Mouse (Mus musculus) forebrain, postnatal 0 days (tissue): Measurements from ENCODE around the gene Cyfip2. TPM values are rescaled to one million over a fixed set of nuclear protein-coding genes. Genes with fewer than 3 reads are reported as not detected.

Source experiments
- ATAC-seq: fragments of 200-750 bp; cut with Nextera tagmentation; 2 replicates; pipeline ENCODE4 v1.8.0; 2017; ENCODE audit warnings: mild to moderate bottlenecking, moderate library complexity
- DNase-seq: peaks from one replicate; pipeline ENCODE4 v3.0.0-alpha.2; 2015
- H3K27ac ChIP-seq: fragments of 300-500 bp; sonication (generic); 2 replicates; pipeline ENCODE4 v1.5.1; 2014; ENCODE audit warnings: low read depth, mild to moderate bottlenecking, antibody characterized with exemption, low read length, moderate library complexity, mixed read lengths
- H3K27me3 ChIP-seq: fragments of 300-500 bp; sonication (generic); 2 replicates; pipeline ENCODE4 v1.6.1; 2014; ENCODE audit warnings: mild to moderate bottlenecking, low read length, mixed read lengths; ENCODE audit not compliant: insufficient read depth
- H3K36me3 ChIP-seq: fragments of 300-500 bp; sonication (generic); 2 replicates; pipeline ENCODE4 v1.6.1; 2014; ENCODE audit warnings: mild to moderate bottlenecking, moderate library complexity; ENCODE audit not compliant: insufficient read depth
- H3K4me1 ChIP-seq: fragments of 300-500 bp; sonication (generic); 2 replicates; pipeline ENCODE4 v1.6.1; 2014; ENCODE audit warnings: antibody characterized with exemption; ENCODE audit not compliant: insufficient read depth
- H3K4me2 ChIP-seq: fragments of 300-500 bp; sonication (generic); 2 replicates; pipeline ENCODE4 v1.6.1; 2014; ENCODE audit warnings: low read depth, mild to moderate bottlenecking, moderate library complexity
- H3K4me3 ChIP-seq: fragments of 300-500 bp; sonication (generic); 2 replicates; pipeline ENCODE4 v1.5.1; 2014; ENCODE audit warnings: low read depth, low read length, mixed read lengths
- H3K9ac ChIP-seq: fragments of 300-500 bp; sonication (generic); 2 replicates; pipeline ENCODE4 v1.6.1; 2014; ENCODE audit warnings: mild to moderate bottlenecking
- H3K9me3 ChIP-seq: fragments of 300-500 bp; sonication (generic); 2 replicates; pipeline ENCODE4 v1.6.1; 2016; ENCODE audit warnings: low read length
- CTCF ChIP-seq: sonication (generic); IDR thresholded peaks from 2 replicates; pipeline ENCODE4 v1.5.1; 2016; ENCODE audit warnings: antibody characterized with exemption, control low read depth, low read depth
- WGBS: fragments of 180-500 bp; shearing (Covaris S2); extraction: QIAGEN DNeasy Blood & Tissue Kit; methylation state at CpG from one replicate; pipeline ENCODE4 v1.1.7; 2014; 5-methylcytosine and 5-hydroxymethylcytosine counted together
- polyA plus RNA-seq: library from polyadenylated mRNA; unstranded; fragments of >200 nt; fragmentation: Nextera tagmentation; extraction: Ambion mirVana; gene quantifications from 2 replicates; pipeline ENCODE4 v1.2.1, GENCODE M21; 2015
- total RNA-seq: library from RNA; depleted of rRNA; stranded (reverse); fragments of >200 nt; gene quantifications from 2 replicates; pipeline ENCODE4 v1.2.3, GENCODE M21; 2014

Cyfip2 gene
- total and polyA plus RNA-seq, 2 experiments from 2014 or later, result 75.8 to 114 TPM

- 90% methylated on average over 9 of the region's 9 CpGs for WGBS
- Histone ChIP-seq H3K9ac (no peak overlapping the region), H3K4me1 (no peaks in the 10 kb centered on the region), H3K4me3 (no peak overlapping the region), H3K36me3 (peaks cover 46% of the 10 kb centered on the region), H3K9me3 (no peaks in the 10 kb centered on the region), H3K4me2 (no peak overlapping the region), H3K27ac (no peak overlapping the region), H3K27me3 (no peaks in the 10 kb centered on the region)
- DNase-seq (no peak), ATAC-seq (no peak)
- TF ChIP-seq CTCF, result no peak
These were observed 23.1 kb downstream of the Cyfip2 start for GRCm38 (mm10) chr11:46289561-46289960.

GRCm38 (mm10) chr11:46289022-46289421 is 23.6 kb downstream of the Cyfip2 start:
- H3K4me2 ChIP-seq, result no peak overlapping the region
- H3K27me3 ChIP-seq, result no peaks in the 10 kb centered on the region
- DNase-seq (no peak), ATAC-seq (no peak)
- H3K9me3 ChIP-seq, result no peaks in the 10 kb centered on the region
- no peak overlapping the region for H3K9ac ChIP-seq
- no peak overlapping the region for H3K4me3 ChIP-seq
- no peaks in the 10 kb centered on the region for H3K4me1 ChIP-seq
- WGBS, result 55% methylated on average over 4 of the region's 4 CpGs
- no peak overlapping the region for H3K27ac ChIP-seq
- TF ChIP-seq CTCF, result no peak
- peaks cover 52% of the 10 kb centered on the region for H3K36me3 ChIP-seq

GRCm38 (mm10) chr11:46288091-46288490 is 24.6 kb downstream of the Cyfip2 start:
- TF ChIP-seq CTCF, result no peak
- Histone ChIP-seq H3K27me3 (no peaks in the 10 kb centered on the region), H3K4me1 (no peaks in the 10 kb centered on the region), H3K4me3 (no peak overlapping the region), H3K9ac (no peak overlapping the region), H3K9me3 (no peaks in the 10 kb centered on the region), H3K36me3 (peaks cover 61% of the 10 kb centered on the region), H3K4me2 (no peak overlapping the region), H3K27ac (no peak overlapping the region)
- no peak for DNase-seq
- ATAC-seq, result no peak
- 87% methylated on average over 5 of the region's 5 CpGs for WGBS

- DNase-seq (no peak), ATAC-seq (no peak)
- TF ChIP-seq CTCF, result no peak
- Histone ChIP-seq H3K4me1 (no peaks in the 10 kb centered on the region), H3K27ac (no peak overlapping the region), H3K36me3 (peaks cover 74% of the 10 kb centered on the region), H3K4me3 (no peak overlapping the region), H3K9ac (no peak overlapping the region), H3K4me2 (no peak overlapping the region), H3K9me3 (no peaks in the 10 kb centered on the region), H3K27me3 (no peaks in the 10 kb centered on the region)
- 30% methylated on average over 6 of the region's 6 CpGs for WGBS
These were observed 25.9 kb downstream of the Cyfip2 start for GRCm38 (mm10) chr11:46286803-46287202.

- H3K9ac ChIP-seq, result no peak overlapping the region
- no peaks in the 10 kb centered on the region for H3K9me3 ChIP-seq
- DNase-seq, result no peak
- TF ChIP-seq CTCF, result no peak
- H3K27ac ChIP-seq, result no peak overlapping the region
- H3K4me3 ChIP-seq, result no peak overlapping the region
- ATAC-seq, result no peak
- no peak overlapping the region for H3K4me2 ChIP-seq
- WGBS, result 93% methylated on average over 6 of the region's 6 CpGs
- H3K36me3 ChIP-seq, result peaks cover 74% of the 10 kb centered on the region
- no peaks in the 10 kb centered on the region for H3K4me1 ChIP-seq
- no peaks in the 10 kb centered on the region for H3K27me3 ChIP-seq
These were observed 28.9 kb downstream of the Cyfip2 start for GRCm38 (mm10) chr11:46283800-46284199.

GRCm38 (mm10) chr11:46282612-46283011 is 30.0 kb downstream of the Cyfip2 start:
- no peak overlapping the region for H3K4me2 ChIP-seq
- no peak overlapping the region for H3K4me3 ChIP-seq
- no peak overlapping the region for H3K9ac ChIP-seq
- H3K36me3 ChIP-seq, result peaks cover 74% of the 10 kb centered on the region
- no peaks in the 10 kb centered on the region for H3K4me1 ChIP-seq
- H3K27ac ChIP-seq, result no peak overlapping the region
- no peaks in the 10 kb centered on the region for H3K27me3 ChIP-seq
- ATAC-seq (no peak), DNase-seq (no peak)
- TF ChIP-seq CTCF, result no peak
- H3K9me3 ChIP-seq, result no peaks in the 10 kb centered on the region
- WGBS, result 96% methylated on average over 5 of the region's 5 CpGs

- Histone ChIP-seq H3K9ac (no peak overlapping the region), H3K27ac (no peak overlapping the region)
- ATAC-seq, result peak; percentile 20; the same call in 1 of the 2 replicates
These were observed 34.0 kb downstream of the Cyfip2 start for GRCm38 (mm10) chr11:46278709-46279108.

GRCm38 (mm10) chr11:46278140-46278539 is 34.5 kb downstream of the Cyfip2 start:
- DNase-seq (no peak), ATAC-seq (no peak)
- H3K9ac ChIP-seq, result no peak overlapping the region
- no peaks in the 10 kb centered on the region for H3K4me1 ChIP-seq
- H3K4me3 ChIP-seq, result no peak overlapping the region
- TF ChIP-seq CTCF, result no peak
- no peaks in the 10 kb centered on the region for H3K9me3 ChIP-seq
- 70% methylated on average over 5 of the region's 5 CpGs for WGBS
- H3K27me3 ChIP-seq, result no peaks in the 10 kb centered on the region
- no peak overlapping the region for H3K4me2 ChIP-seq
- no peak overlapping the region for H3K27ac ChIP-seq
- peaks cover 71% of the 10 kb centered on the region for H3K36me3 ChIP-seq

More at GRCm38 (mm10) chr11:46278709-46279108, 34.0 kb downstream of the Cyfip2 start:
- H3K4me3 ChIP-seq, result no peak overlapping the region
- WGBS, result 82% methylated on average over 12 of the region's 12 CpGs
- H3K4me2 ChIP-seq, result no peak overlapping the region
- no peak for DNase-seq
- H3K9me3 ChIP-seq, result no peaks in the 10 kb centered on the region
- no peak for TF ChIP-seq CTCF
- peaks cover 72% of the 10 kb centered on the region for H3K36me3 ChIP-seq
- H3K27me3 ChIP-seq, result no peaks in the 10 kb centered on the region
- no peaks in the 10 kb centered on the region for H3K4me1 ChIP-seq
